Mouse (Mus musculus): ENCODE measurements at regions not wholly inside any gene's neighbourhood (a gene's known extent, or its start where the extent isn't known, plus 50 kb on each side); places are given as distances from the start of the nearest gene placed in this dataset.

GRCm38 (mm10) chr19:20310653-20311052, 80.1 kb downstream of the Anxa1 start:
- DNase-seq (ENCODE audit: low read depth) = no peak

DNA sequence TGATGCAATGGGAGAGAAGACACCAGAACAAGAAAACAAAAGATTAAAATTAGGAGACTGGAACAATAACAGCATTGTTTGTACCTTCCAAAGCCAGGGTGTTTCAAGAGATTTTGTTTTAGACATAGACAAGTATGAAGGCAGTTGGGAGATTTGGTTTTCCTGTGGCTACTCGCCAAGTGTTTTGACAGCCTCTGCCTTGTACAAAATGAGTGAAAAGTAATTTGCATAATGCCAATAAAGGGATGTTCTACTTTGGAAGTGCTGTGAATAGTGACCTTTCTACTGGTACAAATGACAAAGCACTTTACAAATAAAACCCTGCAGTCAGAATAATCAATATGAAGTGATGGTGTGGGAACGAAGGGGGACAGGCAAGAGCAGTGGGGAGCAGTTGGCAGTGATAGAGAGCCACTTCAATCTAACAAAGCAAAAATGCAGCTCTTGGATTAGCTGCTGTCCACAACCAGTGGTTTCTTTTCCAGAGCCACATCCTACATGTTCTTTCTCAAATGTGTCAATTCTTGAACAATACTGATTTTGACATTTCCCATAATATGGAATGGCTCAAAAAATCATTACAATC, 90.6 kb downstream of the Anxa1 start:
- no peak for DNase-seq (ENCODE audit: low read depth)

- no peak for DNase-seq (ENCODE audit: low read depth)
Observed at GRCm38 (mm10) chr19:20298431-20298830, 92.3 kb downstream of the Anxa1 start.

DNA sequence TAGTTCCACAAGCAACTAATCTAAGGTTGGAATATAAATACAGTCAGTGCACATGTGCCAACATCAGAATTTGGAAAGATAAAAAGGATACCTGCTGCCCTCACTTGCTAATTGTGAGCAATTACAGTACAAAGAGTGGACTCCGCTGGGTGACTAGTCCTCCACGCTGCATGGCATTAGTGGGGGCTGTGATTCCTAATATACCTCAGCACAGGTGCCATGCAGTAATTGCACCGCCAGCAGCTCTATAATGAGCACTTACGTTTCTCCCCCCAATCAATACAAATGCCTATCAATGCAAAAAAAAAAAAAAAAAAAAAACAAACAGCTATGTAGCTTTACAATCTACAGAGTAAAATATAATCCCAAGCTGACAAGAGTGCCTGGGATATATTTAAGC, 105.6 kb downstream of the Anxa1 start:
- DNase-seq (ENCODE audit: low read depth) = no peak

- no peak for DNase-seq (ENCODE audit: low read depth)
Observed at GRCm38 (mm10) chr19:20283105-20283504, 107.6 kb downstream of the Anxa1 start.

- no peak for DNase-seq (ENCODE audit: low read depth)
Observed at GRCm38 (mm10) chr19:20261586-20261985, 129.2 kb downstream of the Anxa1 start.

GRCm38 (mm10) chr19:20252151-20252550, 138.6 kb downstream of the Anxa1 start:
- no peak for DNase-seq (ENCODE audit: low read depth)

DNA sequence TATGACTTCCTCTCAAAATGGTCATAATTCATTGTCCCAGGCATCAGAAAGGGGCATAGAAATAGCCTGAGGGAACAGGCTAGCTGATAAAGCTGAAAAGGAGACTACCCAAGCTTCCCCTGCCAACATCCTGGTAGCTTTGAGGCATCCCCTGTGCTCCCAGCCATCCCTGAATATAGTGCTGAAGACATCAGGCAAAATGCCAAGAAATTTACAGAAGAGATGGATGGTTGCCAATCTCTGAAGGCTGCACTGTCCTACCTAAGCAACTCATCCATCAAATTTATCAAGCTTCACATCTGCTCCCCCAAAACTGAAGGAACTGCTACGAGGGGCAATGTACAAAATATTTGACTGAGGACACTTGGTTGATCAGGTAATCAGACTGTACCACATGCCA, 146.9 kb downstream of the Anxa1 start:
- no peak for DNase-seq (ENCODE audit: low read depth)

DNA sequence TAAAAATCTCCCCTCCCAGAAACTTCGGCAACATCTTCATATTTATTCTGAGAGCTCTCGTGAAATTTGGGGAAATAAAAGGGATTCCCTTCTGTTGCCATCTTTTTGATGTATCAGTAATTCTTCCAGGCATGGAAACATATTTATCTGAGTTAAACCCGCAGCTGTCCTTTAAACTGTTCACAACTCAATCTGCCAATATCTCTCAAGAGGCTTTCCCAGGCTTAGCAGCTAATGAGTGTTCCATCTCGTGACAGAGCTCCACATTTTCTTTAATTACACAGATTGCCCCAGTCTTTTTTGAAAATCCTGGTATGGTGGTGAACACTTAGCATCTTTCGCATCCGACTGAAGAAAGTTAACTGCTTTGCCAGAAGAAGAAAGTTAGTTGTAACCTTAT, 149.5 kb downstream of the Anxa1 start:
- no peak for DNase-seq (ENCODE audit: low read depth)

DNA sequence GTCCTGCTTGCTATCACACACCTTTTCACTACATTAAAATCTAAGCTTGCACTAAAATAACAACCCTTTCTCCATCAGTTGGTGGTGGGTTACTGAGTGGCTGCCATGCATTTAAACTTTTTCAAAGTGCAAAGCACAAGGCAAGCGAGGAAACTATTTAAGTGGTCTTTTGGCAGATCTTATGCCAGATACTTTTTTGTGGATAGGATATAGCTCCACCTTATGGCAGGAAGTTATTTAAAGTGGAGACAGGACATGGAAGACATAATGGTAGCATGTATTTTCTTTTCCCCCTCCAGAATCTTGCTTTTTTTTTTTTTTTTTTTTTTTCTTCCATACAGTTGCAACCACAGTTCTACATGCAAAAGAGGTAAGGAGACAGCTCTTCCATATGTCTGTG, 150.3 kb downstream of the Anxa1 start:
- DNase-seq (ENCODE audit: low read depth) = peak; percentile 11

DNA sequence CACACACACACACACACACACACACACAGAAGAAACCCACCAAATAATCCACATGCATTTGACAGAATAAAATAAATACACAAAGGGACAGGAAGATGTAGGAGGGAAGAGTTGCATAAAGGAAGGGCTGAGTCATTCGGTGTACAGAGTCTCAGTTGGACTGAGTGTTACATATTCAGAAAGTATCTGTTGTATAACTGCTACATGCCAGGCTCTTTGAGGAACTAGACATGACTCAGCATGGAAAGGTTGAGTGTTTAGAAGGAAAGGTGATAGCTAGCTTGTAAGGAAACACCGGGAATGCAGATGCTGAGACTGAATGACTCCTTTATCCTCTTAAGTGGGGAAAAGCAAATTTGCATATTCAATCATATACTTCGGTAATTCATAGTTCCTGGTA, 151.3 kb downstream of the Anxa1 start:
- DNase-seq (ENCODE audit: low read depth) = peak; percentile 85

GRCm38 (mm10) chr19:20226756-20227155, 164.0 kb downstream of the Anxa1 start:
- no peak for DNase-seq (ENCODE audit: low read depth)

GRCm38 (mm10) chr19:20217389-20217788, 173.4 kb downstream of the Anxa1 start:
- DNase-seq (ENCODE audit: low read depth) = no peak

GRCm38 (mm10) chr19:20194511-20194910, 196.2 kb downstream of the Anxa1 start:
- DNase-seq (ENCODE audit: low read depth) = no peak

DNA sequence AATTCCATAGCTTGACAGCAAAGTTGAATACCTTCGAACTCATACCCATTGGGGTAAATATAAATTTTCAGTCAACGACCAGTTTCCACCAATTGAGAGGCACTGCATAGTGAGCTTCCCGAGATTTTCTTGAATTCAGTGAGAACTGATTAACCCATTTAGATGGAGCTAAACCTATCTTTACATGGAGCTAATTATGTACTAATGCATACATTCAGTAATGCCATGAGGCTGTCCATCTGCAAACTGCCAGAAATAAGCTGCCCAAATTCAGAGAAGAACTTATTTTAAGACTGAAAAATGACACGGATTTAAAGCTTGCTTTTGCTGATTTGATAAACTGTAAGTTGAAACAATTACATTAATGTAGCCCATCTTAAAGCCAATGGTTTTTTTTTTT, 208.9 kb downstream of the Anxa1 start:
- DNase-seq (ENCODE audit: low read depth) = no peak

GRCm38 (mm10) chr19:20161502-20161901, 229.2 kb downstream of the Anxa1 start:
- DNase-seq (ENCODE audit: low read depth) = peak; percentile 42

- no peak for DNase-seq (ENCODE audit: low read depth)
Observed at GRCm38 (mm10) chr19:20156398-20156937, 234.3 kb downstream of the Anxa1 start.

GRCm38 (mm10) chr19:20139506-20139905, 251.2 kb downstream of the Anxa1 start:
- DNase-seq (ENCODE audit: low read depth) = no peak

DNA sequence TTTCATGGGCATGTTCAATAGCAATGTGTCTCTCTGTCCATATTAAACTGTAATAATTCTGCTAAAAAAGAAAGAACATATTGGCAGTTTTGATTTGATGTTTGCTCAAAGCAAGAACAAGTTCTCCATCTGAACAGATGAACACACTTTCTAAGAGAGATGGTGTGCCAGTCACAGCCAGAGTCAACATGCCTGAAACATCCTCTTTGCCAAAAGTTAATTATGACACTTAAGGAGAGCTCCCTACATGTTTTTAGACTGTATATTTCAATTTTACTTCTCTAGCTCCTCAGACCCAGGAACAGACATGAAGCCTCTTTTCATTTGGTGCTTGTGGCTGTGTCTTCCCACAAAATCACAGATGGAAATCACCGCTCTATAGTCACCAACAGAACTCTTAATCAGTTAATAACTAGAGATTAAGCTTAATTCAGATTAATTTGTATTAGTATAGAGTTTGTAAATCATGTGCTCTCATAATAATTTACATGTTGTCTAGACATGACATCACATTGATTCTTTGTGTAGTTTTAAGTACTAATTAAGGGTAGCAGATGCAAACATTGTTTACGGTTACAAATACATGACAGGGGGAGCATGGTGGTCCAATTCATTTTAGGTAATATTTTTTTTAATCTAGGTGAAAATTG, 267.1 kb downstream of the Anxa1 start:
- no peak for DNase-seq (ENCODE audit: low read depth)

DNA sequence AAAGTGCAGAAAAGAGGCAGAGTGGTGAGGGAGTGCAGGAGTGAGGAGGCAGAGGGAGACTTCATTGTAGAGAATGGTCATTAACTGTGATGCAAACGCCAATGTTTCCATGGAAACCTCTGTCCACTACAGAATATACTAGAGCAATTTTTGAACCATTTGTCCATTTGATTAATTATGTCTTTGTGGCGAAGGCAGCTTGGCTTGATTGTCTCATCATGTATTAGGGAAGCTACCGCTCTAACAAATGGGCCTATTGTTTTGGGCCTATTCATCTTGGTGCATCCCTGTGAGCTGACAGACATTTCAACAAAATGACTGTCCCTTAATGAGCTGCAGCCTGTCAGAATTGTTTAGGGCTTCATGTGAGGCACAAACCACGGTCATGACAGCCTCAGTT, 268.3 kb downstream of the Anxa1 start:
- DNase-seq (ENCODE audit: low read depth) = no peak

- no peak for DNase-seq (ENCODE audit: low read depth)
Observed at GRCm38 (mm10) chr19:20114237-20114636, 276.5 kb downstream of the Anxa1 start.

Data from 416B (cell line).